ENCODE assay signal across 8 mouse cellular contexts in genomic region chrX:7670921-7671623, GRCm38 (mm10). TPM values are rescaled to one million over a fixed set of nuclear protein-coding genes. Genes with fewer than 3 reads are reported as not detected.
A peak's percentile ranks its signal among the peaks of the same experiment; 100 is the strongest.
DNase-seq lines count a peak whose midpoint lies in the region; ATAC-seq and TF ChIP-seq lines count a peak whose summit lies in the region.

Gene Plp2, minus strand, starts transcription at chrX:7671390.

- no peaks in the 10 kb centered on the region for H3K79me2 ChIP-seq in liver, adult 2 months (ENCODE audit: control insufficient read depth, insufficient read depth, low read length)
- H3K79me2 ChIP-seq in myocyte (ENCODE audit: control insufficient read depth, insufficient read depth) = peaks cover 14% of the 10 kb centered on the region

- H3K4me3 ChIP-seq in layer of hippocampus, adult 2 months = peak within 1 kb of the TSS; percentile 50
- peak within 1 kb of the TSS; percentile 42 for H3K4me3 ChIP-seq in forebrain, postnatal 0 days (ENCODE audit: low read depth, low read length)
- peak within 1 kb of the TSS; percentile 36 for H3K4me3 ChIP-seq in hindbrain, embryonic 12.5 days
- peak within 1 kb of the TSS; percentile 56 for H3K4me3 ChIP-seq in liver, adult 2 months (ENCODE audit: insufficient read depth, low read depth, low read length)
- H3K4me3 ChIP-seq in myocyte = peak within 1 kb of the TSS; percentile 62

- peak in 1 of 2 experiments; percentile 11 for DNase-seq in layer of hippocampus, adult 2 months (ENCODE audit: low spot score in 2 of 2)
- no peak for DNase-seq in layer of hippocampus, adult 11-12 months (ENCODE audit: low spot score)
- DNase-seq in adrenal gland, postnatal 14 days = peak; percentile 77
- DNase-seq in forebrain, postnatal 0 days = peak; percentile 36
- no peak for DNase-seq in liver, adult 2 months (ENCODE audit: extremely low read depth, low read depth, low spot score)
- DNase-seq in right cerebral cortex, adult 18-20 months = no peak

- peak within 1 kb of the TSS; percentile 52 for H3K4me2 ChIP-seq in forebrain, postnatal 0 days (ENCODE audit: low read depth)
- peak within 1 kb of the TSS; percentile 52 for H3K4me2 ChIP-seq in hindbrain, embryonic 12.5 days (replicated peaks)
- H3K4me2 ChIP-seq in myocyte (ENCODE audit: low read depth) = peak within 1 kb of the TSS; percentile 90

- WGBS in forebrain, postnatal 0 days = 28% methylated on average over 36 of the region's 36 CpGs
- 25% methylated on average over 36 of the region's 36 CpGs for WGBS in hindbrain, embryonic 12.5 days
- WGBS in liver, adult 2 months = 1% methylated on average over 30 of the region's 36 CpGs

- no peaks in the 10 kb centered on the region for H3K9me3 ChIP-seq in forebrain, postnatal 0 days (ENCODE audit: low read length)
- no peaks in the 10 kb centered on the region for H3K9me3 ChIP-seq in hindbrain, embryonic 12.5 days (replicated peaks)

- peak within 1 kb of the TSS; percentile 48; the same call in 1 of the 2 replicates for H3K27ac ChIP-seq in layer of hippocampus, adult 2 months
- H3K27ac ChIP-seq in forebrain, postnatal 0 days (ENCODE audit: low read depth, low read length) = peak within 1 kb of the TSS; percentile 75
- no peak within 1 kb of the TSS for H3K27ac ChIP-seq in hindbrain, embryonic 12.5 days
- no peak within 1 kb of the TSS for H3K27ac ChIP-seq in liver, adult 2 months (replicated peaks; ENCODE audit: insufficient read depth, low read depth, low read length)

- peak; percentile 53 for ATAC-seq in forebrain, postnatal 0 days
- ATAC-seq in hindbrain, embryonic 12.5 days (ENCODE audit: low FRiP score) = peak; percentile 47; the same call in 1 of the 2 replicates

- H3ac ChIP-seq in myocyte (ENCODE audit: control insufficient read depth, insufficient read length) = peak within 1 kb of the TSS; percentile 33

- no peaks in the 10 kb centered on the region for H3K4me1 ChIP-seq in forebrain, postnatal 0 days (ENCODE audit: insufficient read depth)
- no peaks in the 10 kb centered on the region for H3K4me1 ChIP-seq in hindbrain, embryonic 12.5 days
- H3K4me1 ChIP-seq in liver, adult 2 months (ENCODE audit: control insufficient read depth, insufficient read depth, low read length) = no peaks in the 10 kb centered on the region; the same call in 1 of the 2 replicates

- no peak for TF ChIP-seq CTCF in layer of hippocampus, adult 2 months (conservative IDR thresholded peaks at IDR 0.05)
- TF ChIP-seq CTCF in forebrain, postnatal 0 days (IDR thresholded peaks at IDR 0.05; ENCODE audit: low read depth) = no peak
- no peak for TF ChIP-seq CTCF in liver, adult 2 months (IDR thresholded peaks at IDR 0.05; ENCODE audit: low read depth, low read length)

- peak within 1 kb of the TSS; percentile 52 for H3K9ac ChIP-seq in forebrain, postnatal 0 days
- H3K9ac ChIP-seq in hindbrain, embryonic 12.5 days = peak within 1 kb of the TSS; percentile 23; the same call in 1 of the 2 replicates
- H3K9ac ChIP-seq in liver, adult 2 months (ENCODE audit: low read depth, low read length) = peak within 1 kb of the TSS; percentile 52

- no peaks in the 10 kb centered on the region for H3K27me3 ChIP-seq in forebrain, postnatal 0 days (ENCODE audit: insufficient read depth, low read length)
- peaks cover 4% of the 10 kb centered on the region; the same call in 1 of the 2 replicates for H3K27me3 ChIP-seq in hindbrain, embryonic 12.5 days
- no peaks in the 10 kb centered on the region for H3K27me3 ChIP-seq in liver, adult 2 months (ENCODE audit: control insufficient read depth, insufficient read depth, low read length)
- H3K27me3 ChIP-seq in myocyte (ENCODE audit: control insufficient read depth, insufficient read depth, insufficient read length) = no peaks in the 10 kb centered on the region

- no peak for TF ChIP-seq POLR2A in liver, adult 2 months (IDR thresholded peaks at IDR 0.05; ENCODE audit: extremely low read depth, insufficient read depth, low read length)
- TF ChIP-seq POLR2A in myocyte (IDR thresholded peaks at IDR 0.05; ENCODE audit: insufficient read length, low read depth) = peak; percentile 48

- H3K36me3 ChIP-seq in forebrain, postnatal 0 days (ENCODE audit: insufficient read depth) = no peaks in the 10 kb centered on the region
- H3K36me3 ChIP-seq in hindbrain, embryonic 12.5 days = 0 out of 2 replicates have a peak, but pooled peaks cover 2% of the 10 kb centered on the region
- no peaks in the 10 kb centered on the region for H3K36me3 ChIP-seq in liver, adult 2 months (ENCODE audit: control insufficient read depth, insufficient read depth, low read length)
- peaks cover 5% of the 10 kb centered on the region for H3K36me3 ChIP-seq in myocyte (ENCODE audit: control insufficient read depth, insufficient read depth)

TF ChIP-seq in myocyte, 11 proteins besides CTCF, POLR2A, EP300 and RAD21:
- TF ChIP-seq MAX (IDR thresholded peaks at IDR 0.05; ENCODE audit: low read depth) (no peak), SRF (IDR thresholded peaks at IDR 0.05; ENCODE audit: control insufficient read depth, insufficient read length, low read depth) (peak; percentile 8), MYOD1 (IDR thresholded peaks at IDR 0.05; ENCODE audit: control insufficient read depth in 1 of 3, insufficient read length in 2 of 3, low read depth in 2 of 3) (peak in 1 of 3 experiments; percentile 7), TCF3 (IDR thresholded peaks at IDR 0.05; ENCODE audit: insufficient read length, low read depth) (no peak), E2F4 (IDR thresholded peaks at IDR 0.05; ENCODE audit: insufficient read depth) (no peak)

RNA-seq across cellular contexts. Expression of gene Plp2, which starts in this region (rescaled TPM):
- 1 to 10 TPM; 4.9 to 5.4 TPM for total RNA-seq in layer of hippocampus, adult 2 months (2021)
- 75.2 and 76.6 TPM in 2 replicates for total RNA-seq in adrenal gland, postnatal 14 days (2021)
- total RNA-seq in forebrain, postnatal 0 days (2014; rRNA removed) = 15.7 and 24.3 TPM in 2 replicates
- 37.3 and 38.3 TPM in 2 replicates for polyA plus RNA-seq in forebrain, postnatal 0 days (2015; fragmentation: Nextera tagmentation; extraction: Ambion mirVana)
- polyA plus RNA-seq in hindbrain, embryonic 12.5 days (2016; fragmentation: Nextera tagmentation; extraction: Ambion mirVana) = 39.3 and 44.7 TPM in 2 replicates
- 0.92 and 1.7 TPM in 2 replicates for total RNA-seq in liver, adult 2 months (2014; rRNA removed)
- 3.7 and 4.0 TPM in 2 replicates for polyA plus RNA-seq in liver, adult 2 months (2012; rRNA removed)
- 294 TPM for polyA plus RNA-seq in myocyte (2012; fragmentation: generic; extraction: Trizol)

Comparison
In these comparisons a context has a peak if more than half of its experiments do, and no peak if none do; other contexts are left out.
1. DNase-seq: peak in adrenal gland, postnatal 14 days (single experiment) and forebrain, postnatal 0 days (single experiment); none in layer of hippocampus, adult 11-12 months (single experiment), liver, adult 2 months (single experiment) and right cerebral cortex, adult 18-20 months (single experiment).
2. H3K27ac ChIP-seq: peak in layer of hippocampus, adult 2 months (single experiment) and forebrain, postnatal 0 days (single experiment); none in hindbrain, embryonic 12.5 days (single experiment) and liver, adult 2 months (single experiment).
3. Peak in every context shown above with its lines, with median percentiles within 50 percentile points of each other: H3K4me3 ChIP-seq, H3K4me2 ChIP-seq and H3K9ac ChIP-seq.